Mouse (Mus musculus) thymus, adult 2 months (tissue): ENCODE measurements around the gene Gap43.

Source experiments
- CTCF ChIP-seq: fragments of 200-500 bp; IDR thresholded peaks from 2 replicates; pipeline ENCODE4 v1.5.1; 2012; ENCODE audit warnings: mild to moderate bottlenecking, control low read depth, low read length, moderate library complexity, borderline replicate concordance; ENCODE audit not compliant: control insufficient read depth, poor library complexity, insufficient read depth; ENCODE audit errors: extremely low read depth
- POLR2A ChIP-seq: fragments of 200-500 bp; IDR thresholded peaks from 2 replicates; pipeline ENCODE4 v1.6.1; 2012; ENCODE audit warnings: mild to moderate bottlenecking, low read length, control low read depth, moderate library complexity; ENCODE audit not compliant: control insufficient read depth, poor library complexity, insufficient read depth; ENCODE audit errors: extremely low read depth

GRCm38 (mm10) chr16:42380641-42381040 is 40.2 kb upstream of the Gap43 start:
- TF ChIP-seq POLR2A (no peak), CTCF (no peak)
